ENCODE assay signal across 8 mouse cellular contexts in genomic region chr1:191326233-191326882, GRCm38 (mm10). TPM values are rescaled to one million over a fixed set of nuclear protein-coding genes. Genes with fewer than 3 reads are reported as not detected.
DNase-seq lines count a peak whose midpoint lies in the region; ATAC-seq and TF ChIP-seq lines count a peak whose summit lies in the region.

No protein-coding gene starts in this region.

- no peak for TF ChIP-seq POLR2A in heart, adult 2 months (IDR thresholded peaks at IDR 0.05; ENCODE audit: insufficient read depth, low read depth, low read length)

- intact Hi-C loops in heart, adult 2 months (cut with DNase I): no loop called here
- intact Hi-C loops in heart, postnatal 10 days (cut with DNase I): loop anchor here (10.0 kb wide), 1 partner anchor 388 kb away; the partner anchor contains the start of gene Lpgat1

- no peak for TF ChIP-seq CTCF in heart, adult 2 months (IDR thresholded peaks at IDR 0.05)

- peak in 1 of 2 experiments; percentile 73 for DNase-seq in heart, adult 2 months
- no peak for DNase-seq in heart, adult 8-10 months (ENCODE audit: low spot score)
- peak; percentile 71 for DNase-seq in R1 (ENCODE audit: low read depth, low spot score)
- DNase-seq in embryo, embryonic 10.5 days (ENCODE audit: low spot score): peak; percentile 69
- peak; percentile 60 to 64 for DNase-seq in heart, postnatal 10 days
- peak; percentile 72 for DNase-seq in testis, postnatal 10 days (ENCODE audit: low spot score)

- ATAC-seq in limb, embryonic 12.5 days (ENCODE audit: insufficient number of reproducible peaks, insufficient read depth, low FRiP score, low TSS enrichment, low read depth): peak; percentile 45
- peak; percentile 81 for ATAC-seq in midbrain, embryonic 13.5 days

- 5% methylated on average over 35 of the region's 35 CpGs for WGBS in heart, adult 2 months
- WGBS in limb, embryonic 12.5 days: 2% methylated on average over 35 of the region's 35 CpGs
- under 1% methylated on average over 35 of the region's 35 CpGs for WGBS in midbrain, embryonic 13.5 days

- peak overlapping the region; percentile 92 for H3K9ac ChIP-seq in heart, adult 2 months (ENCODE audit: low read depth, low read length)
- peak overlapping the region; percentile 82 for H3K9ac ChIP-seq in limb, embryonic 12.5 days (replicated peaks)
- peak overlapping the region; percentile 92 for H3K9ac ChIP-seq in midbrain, embryonic 13.5 days (replicated peaks)

- peak overlapping the region; percentile 97 for H3K4me3 ChIP-seq in heart, adult 2 months
- peak overlapping the region; percentile 87 for H3K4me3 ChIP-seq in limb, embryonic 12.5 days (replicated peaks)
- peak overlapping the region; percentile 85 for H3K4me3 ChIP-seq in midbrain, embryonic 13.5 days (replicated peaks)

- no peak for TF ChIP-seq EP300 in heart, adult 2 months (IDR thresholded peaks at IDR 0.05; ENCODE audit: insufficient read depth, low read depth, low read length)

- no peaks in the 10 kb centered on the region for H3K79me2 ChIP-seq in heart, adult 2 months (replicated peaks; ENCODE audit: control insufficient read depth, insufficient read depth, low read length)

- no peaks in the 10 kb centered on the region for H3K36me3 ChIP-seq in heart, adult 2 months (ENCODE audit: control insufficient read depth, insufficient read depth, low read length)
- H3K36me3 ChIP-seq in limb, embryonic 12.5 days: peaks cover 12% of the 10 kb centered on the region; the same call in 1 of the 2 replicates
- peaks cover 13% of the 10 kb centered on the region for H3K36me3 ChIP-seq in midbrain, embryonic 13.5 days

- no peaks in the 10 kb centered on the region for H3K27me3 ChIP-seq in heart, adult 2 months (ENCODE audit: control insufficient read depth, insufficient read depth, low read length)
- no peaks in the 10 kb centered on the region for H3K27me3 ChIP-seq in limb, embryonic 12.5 days
- no peaks in the 10 kb centered on the region for H3K27me3 ChIP-seq in midbrain, embryonic 13.5 days

- H3K27ac ChIP-seq in heart, adult 2 months: peak overlapping the region; percentile 73
- peak overlapping the region; percentile 42; the same call in 1 of the 2 replicates for H3K27ac ChIP-seq in limb, embryonic 12.5 days
- H3K27ac ChIP-seq in midbrain, embryonic 13.5 days: peak overlapping the region; percentile 86

- peak overlapping the region; percentile 88 for H3K4me2 ChIP-seq in limb, embryonic 12.5 days
- H3K4me2 ChIP-seq in midbrain, embryonic 13.5 days (replicated peaks): peak overlapping the region; percentile 83

- H3K4me1 ChIP-seq in heart, adult 2 months (ENCODE audit: control insufficient read depth, insufficient read depth, low read length): peaks cover 2% of the 10 kb centered on the region; the same call in 1 of the 2 replicates
- peaks cover 20% of the 10 kb centered on the region; the same call in 1 of the 2 replicates for H3K4me1 ChIP-seq in limb, embryonic 12.5 days (replicated peaks)
- peaks cover 32% of the 10 kb centered on the region for H3K4me1 ChIP-seq in midbrain, embryonic 13.5 days (replicated peaks)

- H3K9me3 ChIP-seq in limb, embryonic 12.5 days: no peaks in the 10 kb centered on the region
- H3K9me3 ChIP-seq in midbrain, embryonic 13.5 days: no peaks in the 10 kb centered on the region

RNA-seq across cellular contexts. Expression of gene Tmem206, which starts 0.6 kb away (rescaled TPM):
- total RNA-seq in heart, adult 2 months (2021): 1 to 10 TPM; 3.3 to 3.6 TPM
- polyA plus RNA-seq in heart, adult 2 months (2012; rRNA removed): 3.9 and 6.0 TPM in 2 replicates
- total RNA-seq in heart, adult 8-10 months (2022): 1 to 10 TPM; 2.6 to 4.2 (median 3.0) TPM
- 1 to 10 TPM; 4.4 to 7.0 TPM for total RNA-seq in heart, postnatal 10 days (2021)
- 22.8 and 23.8 TPM in 2 replicates for polyA plus RNA-seq in limb, embryonic 12.5 days (2016; fragmentation: Nextera tagmentation; extraction: Ambion mirVana)
- 46.9 and 48.7 TPM in 2 replicates for polyA plus RNA-seq in midbrain, embryonic 13.5 days (2015; fragmentation: Nextera tagmentation; extraction: Ambion mirVana)

RNA-seq across cellular contexts. Expression of gene Nenf, which starts 8.4 kb away (rescaled TPM):
- 100 to 1,000 TPM in 1 of 2 experiments, 10 to 100 TPM in 1; 95.9 to 107 TPM for total RNA-seq in heart, adult 2 months (2021)
- 139 and 182 TPM in 2 replicates for polyA plus RNA-seq in heart, adult 2 months (2012; rRNA removed)
- 100 to 1,000 TPM in 3 of 4 experiments, 10 to 100 TPM in 1; 90.1 to 115 (median 111) TPM for total RNA-seq in heart, adult 8-10 months (2022)
- total RNA-seq in heart, postnatal 10 days (2021): 100 to 1,000 TPM; 107 to 116 TPM
- 73.0 and 77.6 TPM in 2 replicates for polyA plus RNA-seq in limb, embryonic 12.5 days (2016; fragmentation: Nextera tagmentation; extraction: Ambion mirVana)
- 81.7 and 87.5 TPM in 2 replicates for polyA plus RNA-seq in midbrain, embryonic 13.5 days (2015; fragmentation: Nextera tagmentation; extraction: Ambion mirVana)
